Mouse (Mus musculus) CH12.LX (cell line): ENCODE measurements around the gene Srms. TPM values are rescaled to one million over a fixed set of nuclear protein-coding genes. Genes with fewer than 3 reads are reported as not detected.

Experiments used
- DNase-seq: peaks from one replicate; pipeline ENCODE4 v3.0.0-alpha.2; 2013; ENCODE audit errors: extremely low read depth
- H3K27ac ChIP-seq: 2 replicates; pipeline ENCODE4 v1.5.1; 2012; ENCODE audit warnings: low read depth, mild to moderate bottlenecking, control low read depth, moderate library complexity; ENCODE audit not compliant: insufficient read depth
- H3K27me3 ChIP-seq: replicated peaks from 2 replicates; pipeline ENCODE3; 2012; ENCODE audit warnings: inconsistent platforms
- H3K36me3 ChIP-seq, 2 experiments: replicated peaks in 1 of 2; 2 replicates each; pipeline versions ENCODE3 to v1.6.1; 2012; ENCODE audit warnings: inconsistent platforms in 1 of 2, low read length in 1 of 2, mild to moderate bottlenecking in 1 of 2, mixed read lengths in 1 of 2, moderate library complexity in 1 of 2; ENCODE audit not compliant: control insufficient read depth in 1 of 2, insufficient read depth in 1 of 2
- H3K4me1 ChIP-seq, 2 experiments: 2 replicates each; pipeline ENCODE4 v1.6.1; 2012; ENCODE audit warnings: inconsistent platforms in 1 of 2, moderate library complexity in 1 of 2; ENCODE audit not compliant: insufficient read depth in 2 of 2, control insufficient read depth in 1 of 2
- H3K4me2 ChIP-seq: 2 replicates; pipeline ENCODE4 v1.6.1; 2012; ENCODE audit warnings: low read depth, mild to moderate bottlenecking, control low read depth; ENCODE audit not compliant: poor library complexity, insufficient read depth, severe bottlenecking
- H3K4me3 ChIP-seq, 3 experiments: fragments of 150-350 bp in 1 of 3; sonication (generic) in 1 of 3; replicated peaks in 1 of 3; 2 replicates each; pipeline versions ENCODE3 to v1.5.1; 2011 to 2012; ENCODE audit warnings: low read depth in 2 of 3, low read length in 2 of 3, mild to moderate bottlenecking in 2 of 3, moderate library complexity in 2 of 3, control low read depth in 1 of 3, improper control_type of control experiment in 1 of 3, inconsistent platforms in 1 of 3, mixed read lengths in 1 of 3; ENCODE audit not compliant: poor library complexity in 1 of 3
- H3K79me2 ChIP-seq: replicated peaks from 2 replicates; pipeline ENCODE4 v1.6.1; 2012; ENCODE audit warnings: mild to moderate bottlenecking, moderate library complexity; ENCODE audit not compliant: control insufficient read depth, poor library complexity, insufficient read depth, severe bottlenecking; ENCODE audit errors: extremely low read depth
- H3K9ac ChIP-seq: 2 replicates; pipeline ENCODE4 v1.6.1; 2012; ENCODE audit warnings: low read depth, mild to moderate bottlenecking, control low read depth, moderate library complexity; ENCODE audit not compliant: insufficient read depth
- H3K9me3 ChIP-seq: replicated peaks from 2 replicates; pipeline ENCODE3; 2012; ENCODE audit warnings: low read length, inconsistent platforms, mixed read lengths
- BHLHE40 ChIP-seq: IDR thresholded peaks from 2 replicates; pipeline ENCODE4 v1.6.1; 2011; ENCODE audit warnings: mild to moderate bottlenecking, low read depth, low read length, improper control_type of control experiment
- CHD1 ChIP-seq: IDR thresholded peaks from 2 replicates; pipeline ENCODE4 v1.6.1; 2012; ENCODE audit warnings: low read depth, low read length, improper control_type of control experiment, inconsistent platforms
- CHD2 ChIP-seq: IDR thresholded peaks from 2 replicates; pipeline ENCODE4 v1.6.1; 2011; ENCODE audit warnings: low read length, improper control_type of control experiment
- CTCF ChIP-seq, 2 experiments: IDR thresholded peaks in 1 of 2; conservative IDR thresholded peaks in 1 of 2; 2 replicates each; pipeline ENCODE4 v1.5.1; 2011 to 2012; ENCODE audit warnings: low read depth in 2 of 2, low read length in 2 of 2, improper control_type of control experiment in 1 of 2, inconsistent platforms in 1 of 2, mild to moderate bottlenecking in 1 of 2, moderate library complexity in 1 of 2
- ELF1 ChIP-seq: IDR thresholded peaks from 2 replicates; pipeline ENCODE4 v1.6.1; 2014; ENCODE audit warnings: low read depth, mild to moderate bottlenecking, inconsistent platforms, low read length, improper control_type of control experiment
- EP300 ChIP-seq: IDR thresholded peaks from 2 replicates; pipeline ENCODE4 v1.6.1; 2011; ENCODE audit warnings: low read length, improper control_type of control experiment
- GABPA ChIP-seq: IDR thresholded peaks from 2 replicates; pipeline ENCODE4 v1.6.1; 2012; ENCODE audit warnings: low read depth, low read length, improper control_type of control experiment, inconsistent platforms; ENCODE audit not compliant: insufficient replicate concordance
- HCFC1 ChIP-seq: IDR thresholded peaks from 2 replicates; pipeline ENCODE4 v1.6.1; 2012; ENCODE audit warnings: low read depth, mild to moderate bottlenecking, inconsistent platforms, low read length, improper control_type of control experiment
- IRF4 ChIP-seq: IDR thresholded peaks from 2 replicates; pipeline ENCODE4 v1.6.1; 2014; ENCODE audit warnings: low read depth, mild to moderate bottlenecking, inconsistent platforms, low read length, improper control_type of control experiment
- JUN ChIP-seq: IDR thresholded peaks from 2 replicates; pipeline ENCODE4 v1.6.1; 2011; ENCODE audit warnings: low read depth, mild to moderate bottlenecking, low read length, improper control_type of control experiment, moderate library complexity; ENCODE audit not compliant: insufficient read depth
- JUND ChIP-seq: conservative IDR thresholded peaks from 2 replicates; pipeline ENCODE4 v1.6.1; 2011; ENCODE audit warnings: low read depth, low read length, improper control_type of control experiment
- MAFK ChIP-seq: IDR thresholded peaks from 2 replicates; pipeline ENCODE4 v1.6.1; 2011; ENCODE audit warnings: low read length, improper control_type of control experiment; ENCODE audit not compliant: insufficient replicate concordance
- MAX ChIP-seq: IDR thresholded peaks from 2 replicates; pipeline ENCODE4 v1.6.1; 2011; ENCODE audit warnings: low read length, improper control_type of control experiment
- MAZ ChIP-seq: IDR thresholded peaks from 2 replicates; pipeline ENCODE4 v1.6.1; 2012; ENCODE audit warnings: low read depth, mild to moderate bottlenecking, inconsistent platforms, low read length, improper control_type of control experiment, moderate library complexity
- MEF2A ChIP-seq: IDR thresholded peaks from 2 replicates; pipeline ENCODE4 v1.6.1; 2014; ENCODE audit warnings: low read depth, mild to moderate bottlenecking, inconsistent platforms, low read length, improper control_type of control experiment, borderline replicate concordance
- MXI1 ChIP-seq: IDR thresholded peaks from 2 replicates; pipeline ENCODE4 v1.6.1; 2011; ENCODE audit warnings: mild to moderate bottlenecking, low read depth, low read length, improper control_type of control experiment
- MYC ChIP-seq: IDR thresholded peaks from 2 replicates; pipeline ENCODE4 v1.6.1; 2011; ENCODE audit warnings: low read depth, mild to moderate bottlenecking, improper control_type of control experiment, low read length
- NELFE ChIP-seq: IDR thresholded peaks from 2 replicates; pipeline ENCODE4 v1.6.1; 2011; ENCODE audit warnings: low read depth, low read length, improper control_type of control experiment
- NRF1 ChIP-seq: IDR thresholded peaks from 2 replicates; pipeline ENCODE4 v1.6.1; 2014; ENCODE audit warnings: low read depth, mild to moderate bottlenecking, inconsistent platforms, low read length, improper control_type of control experiment, moderate library complexity
- PAX5 ChIP-seq: IDR thresholded peaks from 2 replicates; pipeline ENCODE4 v1.6.1; 2012; ENCODE audit warnings: low read length, inconsistent platforms, mixed read lengths
- POLR2A ChIP-seq: IDR thresholded peaks from 2 replicates; pipeline ENCODE4 v1.6.1; 2011; ENCODE audit warnings: low read depth, mild to moderate bottlenecking, improper control_type of control experiment, low read length
- POLR2AphosphoS2 ChIP-seq: IDR thresholded peaks from 2 replicates; pipeline ENCODE4 v1.6.1; 2011; ENCODE audit warnings: low read depth, low read length, improper control_type of control experiment
- RAD21 ChIP-seq: IDR thresholded peaks from 2 replicates; pipeline ENCODE4 v1.6.1; 2011; ENCODE audit warnings: low read depth, mild to moderate bottlenecking, low read length, improper control_type of control experiment, moderate library complexity
- RCOR1 ChIP-seq: conservative IDR thresholded peaks from 2 replicates; pipeline ENCODE4 v1.6.1; 2012; ENCODE audit warnings: low read depth, mild to moderate bottlenecking, inconsistent platforms, low read length, improper control_type of control experiment
- SIN3A ChIP-seq: IDR thresholded peaks from 2 replicates; pipeline ENCODE4 v1.6.1; 2012; ENCODE audit warnings: low read length, improper control_type of control experiment, inconsistent platforms
- SMC3 ChIP-seq: IDR thresholded peaks from 2 replicates; pipeline ENCODE4 v1.6.1; 2011; ENCODE audit warnings: low read depth, low read length, improper control_type of control experiment
- TBP ChIP-seq: conservative IDR thresholded peaks from 2 replicates; pipeline ENCODE4 v1.6.1; 2011; ENCODE audit warnings: low read depth, low read length, improper control_type of control experiment
- TCF12 ChIP-seq: IDR thresholded peaks from 2 replicates; pipeline ENCODE4 v1.6.1; 2014; ENCODE audit warnings: low read depth, mild to moderate bottlenecking, inconsistent platforms, low read length, improper control_type of control experiment
- UBTF ChIP-seq: IDR thresholded peaks from 2 replicates; pipeline ENCODE4 v1.6.1; 2012; ENCODE audit warnings: low read depth, mild to moderate bottlenecking, inconsistent platforms, low read length, improper control_type of control experiment, moderate library complexity
- USF1 ChIP-seq: IDR thresholded peaks from 2 replicates; pipeline ENCODE4 v1.6.1; 2014; ENCODE audit warnings: low read depth, mild to moderate bottlenecking, inconsistent platforms, low read length, improper control_type of control experiment
- USF2 ChIP-seq: conservative IDR thresholded peaks from 2 replicates; pipeline ENCODE4 v1.6.1; 2011; ENCODE audit warnings: low read depth, low read length, improper control_type of control experiment
- ZC3H11A ChIP-seq: IDR thresholded peaks from 2 replicates; pipeline ENCODE4 v1.6.1; 2012; ENCODE audit warnings: low read depth, mild to moderate bottlenecking, inconsistent platforms, low read length, improper control_type of control experiment
- ZKSCAN1 ChIP-seq: IDR thresholded peaks from 2 replicates; pipeline ENCODE4 v1.6.1; 2012; ENCODE audit warnings: low read depth, inconsistent platforms, low read length, improper control_type of control experiment, borderline replicate concordance
- ZMIZ1 ChIP-seq: IDR thresholded peaks from 2 replicates; pipeline ENCODE4 v1.6.1; 2012; ENCODE audit warnings: low read depth, mild to moderate bottlenecking, inconsistent platforms, low read length, improper control_type of control experiment
- ZNF384 ChIP-seq: IDR thresholded peaks from 2 replicates; pipeline ENCODE4 v1.6.1; 2012; ENCODE audit warnings: low read depth, low read length, improper control_type of control experiment, inconsistent platforms
- dilution Hi-C: fragments of 300-500 bp; cut with MboI; formaldehyde crosslinking; loops from 2 replicates; pipeline ENCODE4 v1.14.3; 2020; ENCODE audit warnings: low sequenced_read_pairs; ENCODE audit not compliant: extremely low pct_unique_long_range_greater_than_20kb, extremely low pct_ligation_motif_present
- in situ Hi-C: fragments of 300-500 bp; cut with MboI; formaldehyde crosslinking; loops from 3 replicates; pipeline ENCODE4 v1.14.3; 2019; ENCODE audit warnings: low sequenced_read_pairs, low pct_ligation_motif_present, low pct_unique_long_range_greater_than_20kb, mixed read lengths
- polyA plus RNA-seq: library from polyadenylated mRNA; unstranded; fragments of >175 nt; gene quantifications from 2 replicates; pipeline ENCODE4 v1.2.1, GENCODE M21; 2012; ENCODE audit warnings: low read depth; ENCODE audit not compliant: insufficient read length
- total RNA-seq, 2 experiments: library from RNA; depleted of rRNA; stranded (reverse); fragments of 300-350 nt in 1 of 2; fragments of >200 nt in 1 of 2; gene quantifications; 2 replicates each; pipeline ENCODE4 v1.2.3; 2012 to 2014

The Srms gene
- total and polyA plus RNA-seq, 3 experiments, result 0.08 to 0.41 (median 0.13) TPM

DNA sequence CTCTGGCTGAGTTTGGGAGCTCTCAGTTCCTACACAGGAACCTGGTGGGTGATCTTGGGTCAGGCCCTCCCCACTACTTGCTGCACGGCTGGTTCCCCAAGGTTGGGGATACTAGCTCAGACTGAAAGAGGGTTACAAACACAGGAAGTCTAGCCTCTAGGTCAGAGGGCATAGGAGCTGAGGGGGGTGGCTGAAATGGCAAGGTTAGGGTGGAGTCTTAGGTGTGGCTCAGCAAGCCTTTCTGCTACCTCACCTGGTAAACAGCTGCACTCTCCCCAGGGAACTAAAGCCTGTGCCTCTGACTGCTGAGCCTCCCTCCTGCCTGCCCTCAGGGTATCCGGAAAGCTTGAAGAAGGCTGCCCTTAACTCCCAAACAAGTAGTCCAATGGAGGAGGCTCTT lies 24.3 kb downstream of the Srms start (continued):
- TF ChIP-seq USF2 (no peak), USF1 (no peak), PAX5 (no peak), POLR2A (no peak; the same call in 1 of the 2 replicates), ZMIZ1 (no peak), MAX (no peak)

- H3K4me3 ChIP-seq, result peak within 1 kb of the TSS; percentile 68 to 82 (median 79)
- H3K36me3 ChIP-seq, result peaks cover 0 to 6% of the 10 kb centered on the region in 2 experiments
- no peaks in the 10 kb centered on the region for H3K9me3 ChIP-seq
- in situ Hi-C loops (loop anchor here (10.0 to 25.0 kb wide), 3 partner anchors 137 to 300 kb away; partner anchors contain the start of genes Abhd16b, Arfrp1, Tpd52l2 and Zgpat), dilution Hi-C loops (no loop called here)
- H3K27me3 ChIP-seq, result no peaks in the 10 kb centered on the region
- H3K9ac ChIP-seq, result peak within 1 kb of the TSS; percentile 78
- H3K79me2 ChIP-seq, result no peaks in the 10 kb centered on the region
- peak within 1 kb of the TSS; percentile 65 for H3K4me2 ChIP-seq
- H3K4me1 ChIP-seq, result peaks cover 7 to 36% of the 10 kb centered on the region in 2 experiments; a peak in 3 of 4 replicates
- DNase-seq, result peak; percentile 93
- peak within 1 kb of the TSS; percentile 74 for H3K27ac ChIP-seq
- TF ChIP-seq POLR2A (peak; percentile 76), BHLHE40 (no peak), TCF12 (peak; percentile 61), ZKSCAN1 (no peak), MYC (peak; percentile 16; the same call in 1 of the 2 replicates), POLR2AphosphoS2 (no peak), MAX (no peak; the same call in 1 of the 2 replicates), TBP (no peak), MAFK (no peak), RAD21 (no peak), MEF2A (no peak), UBTF (peak; percentile 58; the same call in 1 of the 2 replicates), CHD2 (peak; percentile 79), ZNF384 (no peak), JUND (no peak), ELF1 (peak; percentile 57), EP300 (no peak), CTCF (conservative IDR thresholded peaks at IDR 0.05 in 1 of 2, IDR thresholded peaks at IDR 0.05 in 1 of 2; ENCODE audit: low read depth in 2 of 2, low read length in 2 of 2) (no peak), IRF4 (no peak; the same call in 1 of the 2 replicates), USF1 (no peak), MXI1 (peak; percentile 49), HCFC1 (peak; percentile 48), JUN (no peak), ZC3H11A (no peak), GABPA (no peak), RCOR1 (no peak), MAZ (peak; percentile 16; the same call in 1 of the 2 replicates), SIN3A (peak; percentile 17), CHD1 (no peak), ZMIZ1 (peak; percentile 64), NRF1 (peak; percentile 85), NELFE (peak; percentile 70), PAX5 (no peak), SMC3 (no peak)
Measured at GRCm38 (mm10) chr2:181187121-181188000, 25.6 kb downstream of the Srms start, which contains the start of gene Ppdpf. Gene Ppdpf, plus strand, starts transcription at chr2:181187247.
